Mouse (Mus musculus) embryonic fibroblast, embryonic 13.5 days (primary cell): ENCODE measurements around the gene Slc9a9.

Source experiments
- CTCF ChIP-seq: IDR thresholded peaks from 2 replicates; pipeline ENCODE4 v1.5.1; 2011; ENCODE audit warnings: mild to moderate bottlenecking, control low read depth, low read length, moderate library complexity, borderline replicate concordance; ENCODE audit not compliant: insufficient read depth
- POLR2A ChIP-seq: IDR thresholded peaks from 2 replicates; pipeline ENCODE4 v1.6.1; 2011; ENCODE audit warnings: low read depth, mild to moderate bottlenecking, control low read depth, low read length, moderate library complexity

DNA sequence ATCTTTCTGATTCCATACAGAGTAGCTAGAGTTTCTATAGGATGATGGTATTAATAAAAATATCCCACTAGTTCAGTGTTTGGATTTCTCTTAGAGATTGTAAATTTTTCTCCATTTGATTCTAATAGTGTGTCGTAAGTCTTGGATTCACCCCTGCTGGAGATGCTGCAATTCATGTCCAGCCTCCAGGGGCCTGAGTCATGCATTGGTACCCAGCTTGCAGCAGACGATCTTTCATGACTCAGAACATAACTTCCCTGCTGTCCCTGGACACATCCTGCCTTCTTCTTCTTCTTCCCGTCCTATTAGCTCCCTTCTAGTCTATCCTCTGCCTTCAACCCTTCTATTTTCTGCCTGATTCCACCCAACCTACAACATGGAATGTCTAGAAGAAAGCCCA is 181.8 kb downstream of the Slc9a9 start:
- TF ChIP-seq CTCF, result no peak
- TF ChIP-seq POLR2A, result no peak
